Mouse (Mus musculus) adrenal gland, postnatal 14 days (tissue): ENCODE measurements around the gene Cyp2c39. TPM values are rescaled to one million over a fixed set of nuclear protein-coding genes. Genes with fewer than 3 reads are reported as not detected.
"Not testable (repeated sequence)": the region's sequence is repeated elsewhere in the genome, so short reads cannot be mapped to it uniquely, and the experiment has no call there.

Source experiments
- DNase-seq: peaks from one replicate; pipeline ENCODE4 v3.0.0; 2021; ENCODE audit warnings: mixed read lengths
- long read RNA-seq, 2 experiments: library from polyadenylated mRNA; stranded (forward); transcript quantifications; one replicate each; pipeline ENCODE4 v2.0.0; 2021
- total RNA-seq: library from RNA; stranded (reverse); gene quantifications from 2 replicates; pipeline ENCODE4 v1.2.3, GENCODE M21; 2021

Gene Cyp2c39
- 0.48 TPM in 1 of 2 replicates, not detected in the other for total RNA-seq
- long read RNA-seq, experiment 1 = 0 reads
- long read RNA-seq, experiment 2 = 0 reads

GRCm38 (mm10) chr19:39510534-39510933 is at the start of gene Cyp2c39:
Gene Cyp2c39 (plus strand): TSS chr19:39510862.
- DNase-seq = no peak

- DNase-seq = no peak
Measured at GRCm38 (mm10) chr19:39462941-39463340, 47.7 kb upstream of the Cyp2c39 start, which contains the start of gene Cyp2c38. Gene Cyp2c38 (minus strand): TSS chr19:39463075.

- no peak for DNase-seq
Measured at GRCm38 (mm10) chr19:39463923-39464322, 46.7 kb upstream of the Cyp2c39 start.

- not testable (repeated sequence) for DNase-seq
Measured at GRCm38 (mm10) chr19:39483961-39484360, 26.7 kb upstream of the Cyp2c39 start.

GRCm38 (mm10) chr19:39506341-39506740 is 4.3 kb upstream of the Cyp2c39 start:
- no peak for DNase-seq

- DNase-seq = no peak
Measured at GRCm38 (mm10) chr19:39509533-39509932, 1.1 kb upstream of the Cyp2c39 start.

Other genes starting within 250 kb of the Cyp2c39 start
- 0.94 and 35.5 TPM in 2 replicates for gene Cyp2c29, start 241.5 kb upstream of the Cyp2c39 start, total RNA-seq
- not detected in 2 replicates for gene Cyp2c38, start 47.8 kb upstream of the Cyp2c39 start, total RNA-seq
- 3.2 TPM in 1 of 2 replicates, not detected in the other for gene Cyp2c67, start 138.2 kb downstream of the Cyp2c39 start, total RNA-seq
- 1.9 and 31.3 TPM in 2 replicates for gene Cyp2c68, start 230.2 kb downstream of the Cyp2c39 start, total RNA-seq